Mouse (Mus musculus) left cerebral cortex, adult 2 months (tissue): ENCODE measurements around the gene Gabrr1. TPM values are rescaled to one million over a fixed set of nuclear protein-coding genes. Genes with fewer than 3 reads are reported as not detected.
"Not testable (repeated sequence)": the region's sequence is repeated elsewhere in the genome, so short reads cannot be mapped to it uniquely, and the experiment has no call there.

ENCODE experiments used
- DNase-seq, 2 experiments: peaks; one replicate each; pipeline ENCODE4 v3.0.0; 2021 to 2022; ENCODE audit warnings: low spot score in 2 of 2, mixed read lengths in 1 of 2; ENCODE audit errors: extremely low spot score in 1 of 2
- H3K27ac ChIP-seq: fragments of 200-600 bp; 2 replicates; pipeline ENCODE4 v1.8.1; 2022
- H3K4me3 ChIP-seq: fragments of 200-600 bp; 2 replicates; pipeline ENCODE4 v1.8.1; 2022
- CTCF ChIP-seq: fragments of 200-600 bp; IDR thresholded peaks from 2 replicates; pipeline ENCODE4 v1.8.1; 2022; ENCODE audit warnings: antibody characterized with exemption, mild to moderate bottlenecking, moderate library complexity
- intact Hi-C: fragments of 180-260 bp; cut with DNase I; formaldehyde crosslinking; loops from one replicate; pipeline ENCODE4 v1.15.1; 2025
- long read RNA-seq, 2 experiments: library from polyadenylated mRNA; stranded (forward); transcript quantifications; one replicate each; pipeline ENCODE4 v2.0.0; 2021; ENCODE audit warnings: borderline mapping rate in 2 of 2
- total RNA-seq, 2 experiments: library from RNA; stranded (reverse); gene quantifications; 2 replicates each; pipeline ENCODE4 v1.2.3; 2021

Gene Gabrr1
- total RNA-seq: not detected
- long read RNA-seq, experiment 1: 0 reads
- long read RNA-seq, experiment 2: 0 reads

DNA sequence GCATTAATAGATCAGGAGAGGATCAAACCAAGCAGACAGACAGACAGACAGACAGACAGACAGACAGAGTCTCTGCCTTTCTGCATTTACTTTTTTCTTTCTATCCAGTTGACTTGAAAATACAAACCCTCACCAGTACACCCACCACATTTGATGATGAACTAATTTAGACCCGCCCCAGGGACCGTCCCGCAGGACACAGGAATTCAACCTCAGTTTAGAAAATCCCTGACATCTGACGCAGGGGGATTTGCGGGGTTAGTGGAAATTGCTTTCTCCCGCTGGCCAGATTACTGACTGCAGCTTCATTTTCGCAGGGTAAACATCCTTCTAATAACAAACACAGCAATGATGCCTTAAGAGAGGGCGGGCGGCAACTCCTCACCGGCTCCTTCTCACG is at the start of gene Gabrr1:
Gene Gabrr1, plus strand, starts transcription at position 301 of the 400 bp plus-strand sequence.
- no peak for TF ChIP-seq CTCF
- intact Hi-C loops: no loop called here
- DNase-seq: no peak
- H3K27ac ChIP-seq: no peak within 1 kb of the TSS
- no peak within 1 kb of the TSS for H3K4me3 ChIP-seq

DNA sequence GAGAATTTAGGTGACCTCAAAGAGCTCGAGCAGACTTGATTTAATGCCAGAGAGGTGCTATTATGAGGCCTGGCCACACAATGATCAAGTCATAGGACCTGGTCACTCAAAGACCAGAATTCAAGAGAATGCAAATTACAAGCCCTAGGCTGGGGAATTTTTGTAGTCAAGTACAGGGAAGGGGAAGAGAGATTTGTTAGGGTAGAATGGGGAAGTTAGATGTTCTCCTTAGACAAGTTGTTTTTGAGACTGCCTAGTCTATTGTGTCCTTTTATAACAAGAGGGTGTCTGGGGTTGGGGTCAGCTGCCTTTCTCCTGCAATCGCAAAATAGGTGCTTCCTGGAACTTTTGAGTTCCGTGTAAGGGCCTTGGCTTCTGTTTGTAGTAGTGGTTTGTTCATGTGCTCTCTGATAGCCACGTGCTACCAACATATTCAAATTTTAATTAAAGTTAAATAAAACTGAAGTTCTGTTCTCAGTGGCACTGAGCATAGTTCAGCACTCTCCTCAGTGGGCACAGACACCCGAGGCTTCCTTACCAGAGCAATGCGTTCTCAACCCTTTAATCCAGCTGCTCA is 33.1 kb upstream of the Gabrr1 start:
- DNase-seq: no peak
- H3K27ac ChIP-seq: no peak overlapping the region; the same call in 1 of the 2 replicates

DNA sequence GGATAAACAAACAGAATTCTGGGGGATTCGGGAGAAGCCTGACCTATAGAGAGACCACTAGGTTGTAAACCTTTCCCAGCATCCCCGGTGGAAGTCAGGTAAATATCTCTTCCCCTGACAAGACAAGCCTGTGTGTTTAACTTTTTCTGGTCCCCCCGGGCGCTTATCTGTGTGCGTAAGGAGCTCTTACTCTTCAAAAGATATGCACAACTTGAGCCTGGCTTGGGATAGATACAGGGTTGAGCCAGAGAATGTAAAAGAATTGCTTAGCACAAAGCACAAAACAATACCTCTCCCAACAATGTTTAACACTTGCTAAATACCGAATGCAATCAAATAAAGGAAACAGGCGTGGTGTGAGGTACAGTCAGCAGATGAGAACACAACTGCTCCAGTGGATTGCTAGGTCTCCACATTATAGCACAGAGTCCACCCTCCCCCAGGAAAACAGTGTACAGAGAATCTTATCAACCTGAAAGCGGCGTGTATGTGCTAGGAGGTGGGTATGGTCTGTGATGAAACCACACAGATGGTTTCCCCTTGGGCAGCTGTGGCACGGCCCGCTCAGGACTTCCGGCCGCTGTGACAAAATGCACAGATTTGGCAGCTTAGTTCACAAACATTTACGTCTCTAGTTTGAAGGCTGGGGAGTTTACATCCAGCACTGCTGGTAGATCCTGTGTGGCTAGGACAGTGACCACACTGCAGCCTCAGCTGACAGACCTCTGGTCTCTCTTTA is 22.4 kb upstream of the Gabrr1 start:
- intact Hi-C loops: loop anchor here (5.0 kb wide), 1 partner anchor 33 kb away; no protein-coding TSS in a partner anchor
- TF ChIP-seq CTCF: no peak
- DNase-seq: no peak
- Histone ChIP-seq H3K4me3 (no peak overlapping the region), H3K27ac (no peak overlapping the region)

More for the DNA sequence above, 33.1 kb upstream of the Gabrr1 start:
- no peak overlapping the region for H3K4me3 ChIP-seq
- TF ChIP-seq CTCF: no peak
- intact Hi-C loops: no loop called here

DNA sequence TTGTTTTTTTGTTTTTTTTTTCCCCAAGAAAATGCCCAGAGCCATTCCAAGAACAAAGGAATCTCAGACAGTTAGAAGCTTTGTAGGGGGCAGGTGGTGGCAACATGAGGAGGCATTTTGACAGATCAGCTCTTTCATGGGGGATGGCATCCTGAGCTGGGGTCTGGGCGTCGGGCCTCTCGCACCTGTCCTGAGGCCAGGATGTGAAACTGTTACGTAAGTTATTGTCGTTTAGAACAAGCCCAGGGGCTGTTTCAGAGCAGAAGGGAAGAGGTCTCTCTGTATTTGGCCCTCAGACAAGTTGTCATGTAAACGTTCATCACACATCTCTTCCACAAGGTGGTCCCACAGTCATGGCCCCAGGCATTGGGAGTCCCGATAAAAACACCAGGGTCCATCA is 21.5 kb upstream of the Gabrr1 start:
- Histone ChIP-seq H3K4me3 (no peak overlapping the region), H3K27ac (no peak overlapping the region)
- intact Hi-C loops: loop anchor here (5.0 kb wide), 1 partner anchor 34 kb away; no protein-coding TSS in a partner anchor
- no peak for DNase-seq
- no peak for TF ChIP-seq CTCF

DNA sequence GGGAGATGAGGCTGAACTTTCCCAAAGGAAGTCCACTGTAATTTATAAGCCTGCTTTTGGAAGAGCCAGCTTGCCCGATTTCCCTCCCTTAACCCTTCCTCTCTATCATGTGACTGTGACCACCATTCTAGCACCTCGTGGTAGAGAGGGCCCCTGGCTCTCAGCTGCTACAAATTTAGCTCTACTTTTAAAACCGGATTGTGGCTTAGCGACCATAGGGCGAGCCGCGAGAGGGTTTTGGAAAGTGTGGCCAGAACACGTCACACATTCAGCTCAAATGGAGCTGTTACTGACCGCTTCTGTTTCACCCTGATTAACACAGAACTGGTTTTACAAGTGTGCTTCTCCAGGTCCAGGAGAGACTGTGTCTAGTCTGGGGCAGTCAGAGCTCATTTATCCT is 21.0 kb upstream of the Gabrr1 start:
- TF ChIP-seq CTCF: no peak
- H3K27ac ChIP-seq: no peak overlapping the region
- H3K4me3 ChIP-seq: no peak overlapping the region
- DNase-seq: no peak
- intact Hi-C loops: loop anchor here (5.0 kb wide), 1 partner anchor 34 kb away; no protein-coding TSS in a partner anchor

GRCm38 (mm10) chr4:33112866-33113265 is 19.5 kb upstream of the Gabrr1 start:
- DNase-seq, H3K27ac ChIP-seq, H3K4me3 ChIP-seq: not testable (repeated sequence)
- intact Hi-C loops: loop anchor here (5.0 kb wide), 1 partner anchor 36 kb away; no protein-coding TSS in a partner anchor

GRCm38 (mm10) chr4:33119118-33119517 is 13.2 kb upstream of the Gabrr1 start:
- peak; percentile 83 for TF ChIP-seq CTCF
- H3K27ac ChIP-seq, H3K4me3 ChIP-seq: not testable (repeated sequence)
- intact Hi-C loops: loop anchor here (5.0 kb wide), 3 partner anchors 67 to 167 kb away; partner anchors contain the start of genes Ankrd6 and Ube2j1
- peak; percentile 71 to 83 for DNase-seq

GRCm38 (mm10) chr4:33124493-33124892 is 7.8 kb upstream of the Gabrr1 start:
- Histone ChIP-seq H3K4me3 (no peak overlapping the region), H3K27ac (no peak overlapping the region)
- DNase-seq: peak; percentile 35 to 38
- intact Hi-C loops: loop anchor here (5.0 kb wide), 1 partner anchor 83 kb away; the partner anchor contains the start of gene Srsf12
- peak; percentile 70 for TF ChIP-seq CTCF

DNA sequence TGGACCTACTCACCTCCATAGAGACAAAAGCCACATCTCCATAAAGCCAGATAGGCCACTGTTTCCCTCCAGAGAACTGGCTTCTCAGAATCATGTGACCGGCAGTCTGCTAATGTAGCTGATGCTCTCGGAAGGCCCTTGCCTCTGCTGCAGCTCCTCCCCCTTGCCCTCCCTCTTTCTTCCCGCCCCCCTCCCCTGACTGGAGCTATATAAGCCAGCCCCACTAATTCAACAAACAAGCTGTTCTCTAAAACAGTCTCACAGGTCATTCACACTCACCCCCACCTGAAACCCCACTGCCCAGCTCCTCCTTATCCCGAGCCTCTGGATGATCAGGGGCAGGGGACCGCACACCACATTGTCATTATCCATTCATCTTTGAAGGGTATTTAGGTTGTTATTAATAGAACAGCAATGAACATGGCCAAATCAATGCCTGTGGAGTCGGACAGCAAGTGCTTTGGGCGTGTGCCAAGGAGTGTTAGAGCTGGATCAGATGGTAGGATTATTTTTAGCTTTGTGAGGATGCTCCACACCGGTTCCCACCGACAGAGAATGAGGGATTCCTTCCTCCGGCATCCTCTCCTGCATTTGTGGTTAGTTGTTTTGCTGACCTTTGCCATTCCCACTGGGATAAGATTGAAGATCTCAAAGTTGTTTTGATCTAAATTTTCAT is 6.8 kb upstream of the Gabrr1 start:
- intact Hi-C loops: loop anchor here (1.0 kb wide), 1 partner anchor 168 kb away; no protein-coding TSS in a partner anchor
- DNase-seq: no peak

GRCm38 (mm10) chr4:33146679-33147291 is 14.5 kb downstream of the Gabrr1 start:
- intact Hi-C loops: loop anchor here (5.0 kb wide), 1 partner anchor 56 kb away; no protein-coding TSS in a partner anchor
- H3K27ac ChIP-seq: no peak overlapping the region
- DNase-seq: no peak
- TF ChIP-seq CTCF: no peak
- H3K4me3 ChIP-seq: no peak overlapping the region

More for the DNA sequence above, 6.8 kb upstream of the Gabrr1 start:
- no peak overlapping the region for H3K4me3 ChIP-seq
- no peak overlapping the region for H3K27ac ChIP-seq
- no peak for TF ChIP-seq CTCF

- no peak overlapping the region for H3K4me3 ChIP-seq
- no peak overlapping the region for H3K27ac ChIP-seq
- no peak for DNase-seq
- peak; percentile 51 for TF ChIP-seq CTCF
- intact Hi-C loops: loop anchor here (1.0 to 5.0 kb wide), 2 partner anchors 54 to 145 kb away; no protein-coding TSS in a partner anchor
Observed at GRCm38 (mm10) chr4:33147825-33148224, 15.5 kb downstream of the Gabrr1 start.
